Mouse (Mus musculus) cortical plate, adult 2 months (tissue): ENCODE measurements around the gene Orm3.

Experiments
- CTCF ChIP-seq: fragments of 200-500 bp; IDR thresholded peaks from 2 replicates; pipeline ENCODE4 v1.5.1; 2011; ENCODE audit warnings: mild to moderate bottlenecking, control low read depth, low read length; ENCODE audit not compliant: insufficient read depth; ENCODE audit errors: extremely low read depth
- POLR2A ChIP-seq: fragments of 200-500 bp; IDR thresholded peaks from 2 replicates; pipeline ENCODE4 v1.6.1; 2011; ENCODE audit warnings: mild to moderate bottlenecking, low read length, control low read depth; ENCODE audit not compliant: insufficient read depth; ENCODE audit errors: extremely low read depth

DNA sequence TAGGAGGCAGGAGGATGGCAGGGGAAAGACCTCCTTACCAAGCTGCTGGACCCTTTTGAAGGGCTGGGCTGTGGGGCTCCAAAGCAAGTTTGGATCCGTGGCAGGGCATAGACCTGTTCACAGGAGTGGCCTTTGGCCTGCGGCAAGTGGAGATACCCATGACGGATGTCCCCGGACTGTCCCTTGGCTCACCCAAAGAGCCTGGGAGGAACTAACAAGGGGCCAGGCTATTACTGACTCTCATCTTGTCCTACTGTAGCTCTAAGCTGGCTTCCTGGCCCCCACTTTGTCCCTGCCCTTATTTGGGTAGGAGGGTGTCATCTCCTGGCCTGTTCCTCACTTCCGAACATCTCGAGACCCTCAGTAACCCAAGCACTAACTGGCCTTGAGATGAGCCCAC lies 46.6 kb downstream of the Orm3 start:
- TF ChIP-seq POLR2A (no peak), CTCF (no peak)
